Mouse (Mus musculus): ENCODE results near the gene Aebp2.
A peak's percentile ranks its signal among the peaks of the same experiment; 100 is the strongest.
"Not testable (repeated sequence)": the region's sequence is repeated elsewhere in the genome, so short reads cannot be mapped to it uniquely, and the experiment has no call there.

The Aebp2 gene

GRCm38 (mm10) chr6:140622391-140623225, at the start of gene Aebp2:
Gene Aebp2, plus strand, starts transcription at chr6:140622663.
- DNase-seq (ENCODE audit: low spot score in 2 of 2), result no peak

GRCm38 (mm10) chr6:140574943-140575342, 47.5 kb upstream of the Aebp2 start:
- DNase-seq (ENCODE audit: low spot score in 2 of 2), result no peak

DNA sequence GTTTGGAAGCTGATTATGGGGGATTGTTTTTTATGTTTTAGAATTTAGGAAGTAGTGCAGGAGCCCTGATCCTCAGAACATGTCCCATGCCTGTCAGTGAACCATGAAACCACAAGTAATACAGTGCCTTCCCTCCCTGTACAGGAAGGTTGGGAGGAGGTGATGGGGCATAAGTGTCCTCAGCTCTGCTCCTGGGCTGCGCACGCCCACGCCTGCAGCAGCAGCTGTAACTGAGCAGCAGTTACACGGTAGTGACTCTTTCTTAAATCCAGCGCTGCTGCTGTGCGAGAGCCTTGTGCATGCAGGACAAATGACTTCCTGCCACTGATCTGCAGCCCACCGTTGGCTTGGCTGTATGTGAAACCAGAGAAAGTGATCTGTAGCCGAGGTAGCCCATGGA, 46.3 kb upstream of the Aebp2 start:
- DNase-seq (ENCODE audit: low spot score in 2 of 2), result no peak

DNA sequence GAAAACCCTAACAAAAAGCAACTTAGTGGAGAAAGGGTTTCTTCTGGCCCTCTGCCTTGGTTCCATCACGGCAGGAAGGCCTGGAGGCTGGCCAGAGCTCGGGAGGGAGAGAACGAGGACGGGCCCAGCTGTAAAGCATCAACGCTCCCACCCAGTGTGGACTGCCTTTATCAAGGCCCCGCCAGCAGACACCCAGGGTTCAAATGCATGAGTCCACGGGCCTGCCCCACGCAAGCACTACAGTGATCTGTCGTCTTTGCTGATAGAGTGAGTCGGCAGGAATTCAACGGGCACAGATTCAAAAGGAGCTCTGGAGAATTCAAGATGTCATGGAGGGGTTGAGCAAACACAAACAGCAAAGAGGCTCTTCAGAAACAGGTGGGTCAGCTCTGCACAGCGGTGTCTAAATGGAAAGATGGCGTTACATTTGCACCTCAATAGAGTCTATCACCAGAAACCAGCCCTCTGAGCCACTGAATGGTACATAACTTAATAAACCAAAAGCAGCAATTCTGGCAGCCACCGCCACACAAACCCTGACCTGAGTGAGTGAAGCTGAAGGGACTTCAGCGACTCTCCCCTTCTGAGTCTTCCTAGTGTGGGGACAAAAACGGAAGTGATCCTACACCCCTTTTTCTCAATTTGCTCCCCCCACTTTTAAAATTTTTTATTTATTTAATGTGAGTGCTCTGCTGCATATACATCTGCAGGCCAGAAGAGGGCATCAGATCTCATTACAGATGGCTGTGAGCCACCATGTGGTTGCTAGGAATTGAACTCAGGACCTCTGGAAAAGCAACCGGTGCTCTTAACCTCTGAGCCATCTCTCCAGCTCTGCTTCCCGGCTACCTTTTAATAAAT, 45.3 kb upstream of the Aebp2 start:
- no peak for DNase-seq (ENCODE audit: low spot score in 2 of 2)

- DNase-seq (ENCODE audit: low spot score in 2 of 2), result no peak
Observed at GRCm38 (mm10) chr6:140577822-140578170, 44.7 kb upstream of the Aebp2 start.

GRCm38 (mm10) chr6:140578985-140579384, 43.5 kb upstream of the Aebp2 start:
- not testable (repeated sequence) for DNase-seq (ENCODE audit: low spot score in 2 of 2)

- no peak for DNase-seq (ENCODE audit: low spot score in 2 of 2)
Observed at GRCm38 (mm10) chr6:140580170-140580569, 42.3 kb upstream of the Aebp2 start.

DNA sequence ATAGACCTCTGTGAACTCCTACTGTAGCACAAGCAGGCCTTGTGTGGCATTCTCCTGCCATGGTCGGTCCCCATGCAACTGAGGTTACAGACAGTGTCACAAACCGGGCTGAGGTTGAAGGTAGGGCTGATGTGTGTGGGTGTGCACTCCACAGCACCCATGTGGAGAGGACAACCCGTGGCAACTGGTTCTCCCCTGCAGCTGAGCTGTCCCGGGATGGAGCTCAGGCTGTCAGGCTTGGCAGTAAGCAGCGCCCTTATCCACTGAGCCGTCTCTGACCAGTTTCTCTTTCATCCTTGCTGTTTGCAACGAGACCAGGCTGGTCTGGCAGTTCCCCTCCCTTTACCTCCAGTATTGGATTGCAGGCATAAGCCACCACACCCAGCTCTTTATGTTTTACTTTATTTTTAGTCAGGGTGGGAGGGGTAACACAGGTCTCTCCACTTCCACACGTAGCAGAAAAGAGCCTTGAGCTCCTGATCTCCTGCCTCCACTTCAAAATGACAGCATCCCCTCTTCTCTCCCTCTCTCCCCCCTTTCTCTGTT, 35.7 kb upstream of the Aebp2 start:
- no peak for DNase-seq (ENCODE audit: low spot score in 2 of 2)

- no peak for DNase-seq (ENCODE audit: low spot score in 2 of 2)
Observed at GRCm38 (mm10) chr6:140591331-140591730, 31.1 kb upstream of the Aebp2 start.

GRCm38 (mm10) chr6:140592713-140593112, 29.8 kb upstream of the Aebp2 start:
- DNase-seq (ENCODE audit: low spot score in 2 of 2), result no peak

DNA sequence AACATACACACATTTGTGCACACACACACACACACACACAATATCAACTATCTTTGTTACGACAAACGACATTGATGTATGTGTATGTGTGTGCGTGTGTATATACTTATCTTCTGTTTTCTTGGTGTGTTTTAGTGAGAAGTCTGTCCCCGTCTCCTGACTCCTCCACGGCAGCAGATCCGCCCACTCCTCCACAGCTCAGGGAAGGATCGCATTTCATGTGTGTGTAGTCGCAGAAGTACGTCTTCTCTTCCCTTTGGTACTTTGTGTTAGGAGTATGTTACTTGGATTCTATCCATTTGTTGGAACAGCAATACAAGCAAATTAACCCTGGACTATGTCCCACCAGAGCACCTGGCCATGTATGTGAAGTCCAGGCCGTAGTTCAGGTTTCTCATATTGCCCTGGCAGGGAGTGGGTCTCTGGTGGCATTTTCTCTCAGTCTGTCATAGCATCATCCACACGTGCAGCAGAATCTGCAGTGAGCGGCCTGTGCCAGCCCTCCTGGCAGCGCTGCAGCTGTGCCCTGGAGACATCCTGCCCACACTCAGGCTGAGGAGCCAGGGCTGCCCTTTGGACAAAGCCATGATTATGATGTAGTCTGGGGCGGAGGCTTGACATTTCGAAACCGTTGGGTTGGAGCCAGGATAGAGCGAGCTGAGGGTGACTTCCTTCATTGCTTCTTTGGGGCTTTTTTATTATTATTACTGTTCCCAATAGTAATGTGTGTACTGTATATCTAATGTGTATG, 28.9 kb upstream of the Aebp2 start:
- DNase-seq (ENCODE audit: low spot score in 2 of 2), result peak; percentile 34 to 40

- DNase-seq (ENCODE audit: low spot score in 2 of 2), result not testable (repeated sequence)
Observed at GRCm38 (mm10) chr6:140595551-140595950, 26.9 kb upstream of the Aebp2 start.

- DNase-seq (ENCODE audit: low spot score in 2 of 2), result no peak
Observed at GRCm38 (mm10) chr6:140597381-140598329, 24.8 kb upstream of the Aebp2 start.

DNA sequence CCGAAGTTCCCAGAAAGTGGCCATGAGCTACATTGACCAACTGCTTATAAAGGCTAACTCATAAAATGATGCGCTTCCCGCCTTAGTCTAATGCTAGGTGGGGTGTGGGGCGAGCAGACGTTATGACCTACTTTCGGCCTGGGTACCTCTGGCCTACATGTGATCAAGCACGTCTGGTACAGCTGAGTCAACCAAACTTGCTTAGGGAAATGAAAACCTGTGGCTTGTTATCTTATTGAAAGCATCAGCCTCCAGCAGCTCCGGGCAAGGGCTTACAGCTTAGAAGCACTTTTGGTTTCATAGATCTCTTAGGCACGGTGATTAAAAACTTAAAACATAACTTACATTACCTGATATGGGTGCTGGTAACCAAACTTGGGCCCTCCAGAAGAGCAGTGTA, 23.9 kb upstream of the Aebp2 start:
- no peak for DNase-seq (ENCODE audit: low spot score in 2 of 2)

- no peak for DNase-seq (ENCODE audit: low spot score in 2 of 2)
Observed at GRCm38 (mm10) chr6:140599337-140599736, 23.1 kb upstream of the Aebp2 start.

DNA sequence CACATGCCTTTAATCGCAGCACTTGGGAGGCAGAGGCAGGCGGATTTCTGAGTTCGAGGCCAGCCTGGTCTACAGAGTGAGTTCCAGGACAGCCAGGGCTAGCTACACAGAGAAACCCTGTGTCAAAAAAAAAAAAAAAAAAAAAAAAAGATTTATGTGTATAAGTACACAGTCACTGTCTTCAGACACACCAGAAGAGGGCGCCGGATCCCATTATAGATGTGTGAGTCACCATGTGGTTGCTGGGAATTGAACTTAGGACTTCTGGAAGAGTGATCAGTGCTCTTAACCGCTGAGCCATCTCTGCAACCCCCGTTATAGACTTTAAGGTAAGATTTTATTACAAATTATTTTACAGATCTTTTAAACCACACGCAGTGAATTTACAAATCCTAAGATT, 21.8 kb upstream of the Aebp2 start:
- not testable (repeated sequence) for DNase-seq (ENCODE audit: low spot score in 2 of 2)

DNA sequence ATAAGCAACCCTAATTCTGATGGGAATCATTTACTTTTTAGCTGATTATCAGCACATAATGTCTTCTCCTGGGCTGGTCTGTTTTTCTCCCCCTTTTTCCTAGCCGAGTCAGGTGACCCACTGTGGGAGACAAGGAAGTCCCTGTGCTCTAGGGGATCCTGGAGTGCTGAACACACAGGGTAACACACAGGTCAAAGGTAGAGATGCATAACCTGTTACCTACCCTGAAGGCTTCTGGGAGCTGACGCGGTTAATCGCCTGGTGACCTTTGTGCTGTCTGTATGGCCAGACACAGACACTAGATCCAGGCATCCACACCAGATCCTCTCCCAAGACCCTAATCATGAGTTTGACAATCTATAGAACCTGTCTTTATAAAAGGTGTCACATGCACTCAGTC, 21.3 kb upstream of the Aebp2 start:
- DNase-seq (ENCODE audit: low spot score in 2 of 2), result no peak

DNA sequence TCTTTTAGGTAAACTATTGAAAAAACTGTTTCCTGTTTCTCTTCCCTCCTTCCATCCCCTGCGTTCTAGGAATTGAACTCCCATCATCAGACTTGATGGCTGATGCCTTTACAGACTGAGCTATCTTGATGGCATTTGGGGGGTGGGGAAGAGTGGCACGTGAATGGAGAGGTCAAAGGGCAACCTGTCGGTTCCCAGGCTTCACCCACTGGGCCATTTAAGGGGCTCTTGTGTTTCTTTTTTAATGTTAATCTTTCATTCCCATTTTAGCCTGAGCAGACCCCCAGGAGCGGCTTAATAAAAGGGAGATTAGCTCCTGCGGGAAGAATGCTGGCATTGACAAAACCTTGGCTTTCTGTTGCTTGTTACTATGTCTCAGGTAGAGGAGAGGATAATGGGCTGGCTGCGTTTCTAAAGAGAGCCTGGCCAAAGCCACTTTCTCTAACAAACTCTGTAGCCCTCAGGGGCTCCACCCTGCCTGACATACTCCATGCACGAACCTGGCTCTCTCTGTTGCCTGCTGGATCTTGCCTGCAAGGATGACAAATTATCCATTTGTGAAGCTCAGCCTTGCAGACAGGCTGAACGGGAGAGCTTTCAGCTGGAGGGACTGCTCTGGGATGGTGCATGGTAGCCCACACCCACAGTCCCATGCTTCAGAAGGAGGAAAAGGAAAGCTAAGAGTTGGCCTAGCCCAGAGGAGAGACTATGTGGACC, 19.1 kb upstream of the Aebp2 start:
- no peak for DNase-seq (ENCODE audit: low spot score in 2 of 2)

DNA sequence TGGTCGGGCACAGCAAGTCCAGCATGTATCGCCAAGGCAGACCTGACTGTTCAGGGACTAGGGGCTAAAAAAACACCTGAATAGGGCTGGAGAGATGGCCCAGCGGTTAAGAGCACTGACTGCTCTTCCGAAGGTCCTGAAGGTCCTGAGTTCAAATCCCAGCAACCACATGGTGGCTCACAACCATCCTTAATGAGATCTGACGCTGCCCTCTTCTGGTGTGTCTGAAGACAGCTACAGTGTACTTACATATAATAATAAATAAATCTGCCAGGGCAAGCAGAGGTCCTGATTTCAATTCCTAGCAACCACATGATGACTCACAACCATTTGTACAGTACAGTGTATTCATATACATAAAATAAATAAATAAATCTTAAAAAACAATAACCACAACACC, 17.3 kb upstream of the Aebp2 start:
- DNase-seq (ENCODE audit: low spot score in 2 of 2), result not testable (repeated sequence)

DNA sequence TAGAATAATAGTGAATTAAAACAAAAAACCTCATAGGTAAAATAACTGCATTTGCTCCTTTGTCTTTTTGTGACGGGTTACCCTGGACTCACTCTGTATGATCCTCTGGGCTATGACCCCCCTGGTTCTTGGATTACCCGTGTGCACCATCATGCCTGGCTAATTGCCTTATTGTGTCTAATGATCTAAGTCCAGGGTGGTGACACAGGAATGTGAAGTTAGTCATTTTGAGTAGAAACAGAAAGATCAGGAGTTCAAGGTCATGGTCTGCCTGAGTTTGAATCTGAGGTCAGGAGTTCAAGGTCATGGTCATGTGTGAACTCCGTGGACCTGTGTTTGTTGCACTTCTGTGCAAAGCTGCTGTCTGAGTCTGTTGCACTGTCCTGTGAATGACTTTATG, 16.7 kb upstream of the Aebp2 start:
- DNase-seq (ENCODE audit: low spot score in 2 of 2), result no peak
